Mouse (Mus musculus) spleen, adult 2 months (tissue): Measurements from ENCODE around the gene H2-Eb1.

Experiments
- CTCF ChIP-seq: fragments of 200-500 bp; IDR thresholded peaks from 2 replicates; pipeline ENCODE4 v1.5.1; 2011; ENCODE audit warnings: mild to moderate bottlenecking, inconsistent platforms; ENCODE audit not compliant: insufficient read depth, insufficient read length, insufficient replicate concordance; ENCODE audit errors: extremely low read depth
- POLR2A ChIP-seq: fragments of 200-500 bp; IDR thresholded peaks from 2 replicates; pipeline ENCODE4 v1.6.1; 2011; ENCODE audit warnings: low read depth, low read length, inconsistent platforms

GRCm38 (mm10) chr17:34257594-34258375, 47.9 kb upstream of the H2-Eb1 start, which contains the start of gene H2-Ab1:
- TF ChIP-seq POLR2A (no peak), CTCF (no peak)
